25 mouse cellular contexts compared by ENCODE assay signal in the genomic region with DNA sequence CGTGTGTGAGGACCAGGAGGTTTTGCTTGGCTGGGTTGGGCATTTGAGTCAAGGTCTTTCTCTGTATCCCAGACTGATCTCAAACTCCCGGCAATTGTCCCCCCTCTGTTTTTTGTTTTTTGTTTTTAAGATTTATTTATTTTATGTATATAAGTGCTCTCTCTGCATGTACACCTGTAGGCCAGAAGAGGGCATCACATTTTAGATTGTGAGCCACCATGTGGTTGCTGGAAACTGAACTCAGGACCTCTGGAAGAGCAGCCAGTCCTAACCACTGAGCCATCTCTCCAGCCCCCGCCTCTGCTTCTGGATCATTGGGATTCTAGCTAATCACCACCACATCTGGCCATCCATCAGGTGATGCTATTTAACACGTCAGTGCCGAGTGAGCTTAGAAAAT. TPM values are rescaled to one million over a fixed set of nuclear protein-coding genes. Genes with fewer than 3 reads are reported as not detected.
DNase-seq lines count a peak whose midpoint lies in the region; ATAC-seq and TF ChIP-seq lines count a peak whose summit lies in the region.
"Had no signal": no experiment of that assay in that cellular context is flagged by ENCODE, and none has a peak within 500 bp of the region (broad histone marks: within the 10 kb centered on the region; RNA-seq: fewer than 3 reads in every experiment).

No protein-coding gene starts in this region.

- ATAC-seq in liver, embryonic 13.5 days (ENCODE audit: low read depth): peak; percentile 19; the same call in 1 of the 2 replicates
- no peak for ATAC-seq in activated CD4-positive, CD25-positive, alpha-beta regulatory T cell, adult 4 months
- no peak for ATAC-seq in heart, embryonic 12.5 days (ENCODE audit: insufficient number of reproducible peaks, low FRiP score)
- ATAC-seq: inflammation-experienced regulatory T-cells, adult 6 months had no signal

- no peak for TF ChIP-seq EP300 in heart, adult 2 months (IDR thresholded peaks at IDR 0.05; ENCODE audit: insufficient read depth, low read depth, low read length)

- no peaks in the 10 kb centered on the region for H3K27me3 ChIP-seq in heart, adult 2 months (ENCODE audit: control insufficient read depth, insufficient read depth, low read length)
- no peaks in the 10 kb centered on the region for H3K27me3 ChIP-seq in liver, embryonic 13.5 days
- no peaks in the 10 kb centered on the region for H3K27me3 ChIP-seq in heart, embryonic 12.5 days (replicated peaks)
- H3K27me3 ChIP-seq: embryonic facial prominence, embryonic 13.5 days; limb, embryonic 12.5 days had no signal

- H3K36me3 ChIP-seq in heart, adult 2 months (ENCODE audit: control insufficient read depth, insufficient read depth, low read length): no peaks in the 10 kb centered on the region
- no peaks in the 10 kb centered on the region for H3K36me3 ChIP-seq in liver, embryonic 13.5 days
- no peaks in the 10 kb centered on the region for H3K36me3 ChIP-seq in heart, embryonic 12.5 days
- H3K36me3 ChIP-seq: embryonic facial prominence, embryonic 13.5 days; forebrain, embryonic 10.5 days; hindbrain, embryonic 10.5 days; limb, embryonic 12.5 days had no signal

- H3K4me1 ChIP-seq in heart, adult 2 months (ENCODE audit: control insufficient read depth, insufficient read depth, low read length): no peaks in the 10 kb centered on the region; the same call in 1 of the 2 replicates
- H3K4me1 ChIP-seq in liver, embryonic 13.5 days (replicated peaks): peaks cover 70% of the 10 kb centered on the region
- peaks cover 13% of the 10 kb centered on the region for H3K4me1 ChIP-seq in heart, embryonic 12.5 days (replicated peaks)
- H3K4me1 ChIP-seq: embryonic facial prominence, embryonic 13.5 days; limb, embryonic 12.5 days had no signal

- H3K4me3 ChIP-seq in heart, adult 2 months: no peak overlapping the region
- no peak overlapping the region for H3K4me3 ChIP-seq in liver, embryonic 13.5 days (replicated peaks)
- H3K4me3 ChIP-seq in heart, embryonic 12.5 days: no peak overlapping the region
- H3K4me3 ChIP-seq: embryonic facial prominence, embryonic 13.5 days; forebrain, embryonic 10.5 days; hindbrain, embryonic 10.5 days; limb, embryonic 12.5 days had no signal

- no peak for DNase-seq in heart, adult 2 months
- DNase-seq in heart, adult 18-20 months: no peak
- DNase-seq in 416B (ENCODE audit: low read depth) (peak; percentile 30), R1 (ENCODE audit: low read depth, low spot score) (peak; percentile 55)
- no peak for DNase-seq in liver, embryonic 13.5 days
- no peak for DNase-seq in heart, postnatal 10 days
- DNase-seq: adrenal gland, postnatal 10 days; cerebellum, adult 8-10 months; thymus, adult 18-20 months had no signal

- TF ChIP-seq POLR2A in heart, adult 2 months (IDR thresholded peaks at IDR 0.05; ENCODE audit: insufficient read depth, low read depth, low read length): no peak

- H3K79me2 ChIP-seq in heart, adult 2 months (replicated peaks; ENCODE audit: control insufficient read depth, insufficient read depth, low read length): no peaks in the 10 kb centered on the region

- H3K27ac ChIP-seq in heart, adult 2 months: no peak overlapping the region
- peak overlapping the region; percentile 94 for H3K27ac ChIP-seq in liver, embryonic 13.5 days
- no peak overlapping the region for H3K27ac ChIP-seq in heart, embryonic 12.5 days (ENCODE audit: poor library complexity, severe bottlenecking)
- H3K27ac ChIP-seq: embryonic facial prominence, embryonic 13.5 days; forebrain, embryonic 10.5 days; hindbrain, embryonic 10.5 days; limb, embryonic 12.5 days had no signal

- WGBS in heart, adult 2 months: 87% methylated on average over 5 of the region's 5 CpGs
- 68% methylated on average over 5 of the region's 5 CpGs for WGBS in liver, embryonic 13.5 days (ENCODE audit: insufficient replicate concordance)
- 77% methylated on average over 5 of the region's 5 CpGs for WGBS in heart, embryonic 12.5 days

- H3K4me2 ChIP-seq in liver, embryonic 13.5 days: peak overlapping the region; percentile 46
- no peak overlapping the region for H3K4me2 ChIP-seq in heart, embryonic 12.5 days
- H3K4me2 ChIP-seq: embryonic facial prominence, embryonic 13.5 days; limb, embryonic 12.5 days had no signal

- H3K9ac ChIP-seq in heart, adult 2 months (ENCODE audit: low read depth, low read length): no peak overlapping the region
- peak overlapping the region; percentile 56; the same call in 1 of the 2 replicates for H3K9ac ChIP-seq in liver, embryonic 13.5 days
- no peak overlapping the region for H3K9ac ChIP-seq in heart, embryonic 12.5 days
- H3K9ac ChIP-seq: embryonic facial prominence, embryonic 13.5 days; limb, embryonic 12.5 days had no signal

- 0 out of 2 replicates have a peak, but pooled peaks have one; percentile 6 for TF ChIP-seq CTCF in heart, adult 2 months (IDR thresholded peaks at IDR 0.05)

- intact Hi-C loops in heart, adult 2 months (cut with DNase I): loop anchor here (5.0 kb wide), 1 partner anchor 87 kb away; no protein-coding TSS in a partner anchor
- intact Hi-C loops in heart, postnatal 10 days (cut with DNase I): no loop called here

- H3K9me3 ChIP-seq in liver, embryonic 13.5 days (replicated peaks): no peaks in the 10 kb centered on the region
- no peaks in the 10 kb centered on the region for H3K9me3 ChIP-seq in heart, embryonic 12.5 days (replicated peaks)
- H3K9me3 ChIP-seq: embryonic facial prominence, embryonic 13.5 days; forebrain, embryonic 10.5 days; hindbrain, embryonic 10.5 days; limb, embryonic 12.5 days had no signal

RNA-seq across cellular contexts. Expression of gene Bbs2, which starts 11.1 kb away (rescaled TPM):
- 1 to 10 TPM; 6.1 to 8.5 TPM for total RNA-seq in heart, adult 2 months (2021)
- 14.1 and 22.9 TPM in 2 replicates for polyA plus RNA-seq in heart, adult 2 months (2012; rRNA removed)
- 10 to 100 TPM in 1 of 2 experiments, 1 to 10 TPM in 1; 7.6 to 10.1 TPM for total RNA-seq in heart, adult 18-20 months (2021)
- 2.9 and 4.2 TPM in 2 replicates for polyA plus RNA-seq in liver, embryonic 13.5 days (2015; fragmentation: Nextera tagmentation; extraction: Ambion mirVana)
- 1 to 10 TPM; 6.8 to 8.7 TPM for total RNA-seq in heart, postnatal 10 days (2021)
- 1 to 10 TPM; 1.4 to 3.5 TPM for polyA plus RNA-seq in activated CD4-positive, CD25-positive, alpha-beta regulatory T cell, adult 4 months (2017; shearing (Covaris generic))
- 6.8 and 9.9 TPM in 2 replicates for polyA plus RNA-seq in heart, embryonic 12.5 days (2016; fragmentation: Nextera tagmentation; extraction: Ambion mirVana)

RNA-seq across cellular contexts. Expression of gene Mt4, which starts 27.2 kb away (rescaled TPM):
- total RNA-seq in heart, adult 2 months (2021): not detected
- polyA plus RNA-seq in heart, adult 2 months (2012; rRNA removed): not detected in 2 replicates
- total RNA-seq in heart, adult 18-20 months (2021): not detected
- 0.78 and 0.98 TPM in 2 replicates for polyA plus RNA-seq in liver, embryonic 13.5 days (2015; fragmentation: Nextera tagmentation; extraction: Ambion mirVana)
- not detected for total RNA-seq in heart, postnatal 10 days (2021)
- polyA plus RNA-seq in activated CD4-positive, CD25-positive, alpha-beta regulatory T cell, adult 4 months (2017; shearing (Covaris generic)): not detected
- polyA plus RNA-seq in heart, embryonic 12.5 days (2016; fragmentation: Nextera tagmentation; extraction: Ambion mirVana): not detected in 2 replicates
- total RNA-seq: adrenal gland, postnatal 10 days; gastrocnemius, postnatal 4 days; megakaryocyte-erythroid progenitor cell, adult 5-6 weeks had no signal
- polyA plus RNA-seq: cortical plate, adult 2 months; embryonic facial prominence, embryonic 13.5 days; forebrain, embryonic 10.5 days; frontal cortex, adult 2 months; heart, embryonic 14.5 days; hindbrain, embryonic 10.5 days; inflammation-experienced regulatory T-cells, adult 6 months; kidney, embryonic 14.5 days; limb, embryonic 12.5 days; lung, embryonic 16.5 days; neural tube, embryonic 11.5 days; small intestine, adult 2 months had no signal

RNA-seq across cellular contexts. Expression of gene Mt3, which starts 42.6 kb away (rescaled TPM):
- 1 to 10 TPM; 2.9 to 3.8 TPM for total RNA-seq in heart, adult 2 months (2021)
- polyA plus RNA-seq in heart, adult 2 months (2012; rRNA removed): 3.5 and 6.1 TPM in 2 replicates
- 1 to 10 TPM; 2.2 to 2.4 TPM for total RNA-seq in heart, adult 18-20 months (2021)
- polyA plus RNA-seq in liver, embryonic 13.5 days (2015; fragmentation: Nextera tagmentation; extraction: Ambion mirVana): 0.45 and 0.47 TPM in 2 replicates
- 10 to 100 TPM; 12.5 to 14.5 TPM for total RNA-seq in heart, postnatal 10 days (2021)
- polyA plus RNA-seq in activated CD4-positive, CD25-positive, alpha-beta regulatory T cell, adult 4 months (2017; shearing (Covaris generic)): not detected
- 24.7 and 25.0 TPM in 2 replicates for polyA plus RNA-seq in heart, embryonic 12.5 days (2016; fragmentation: Nextera tagmentation; extraction: Ambion mirVana)
- total RNA-seq: megakaryocyte-erythroid progenitor cell, adult 5-6 weeks had no signal

Comparison
In these comparisons a context has a peak if more than half of its experiments do, and no peak if none do; other contexts are left out.
1. DNase-seq: peak in 416B (single experiment) and R1 (single experiment); none in heart, adult 2 months (0 of 2), heart, adult 18-20 months (0 of 2), liver, embryonic 13.5 days (single experiment) and heart, postnatal 10 days (0 of 2).